Mouse (Mus musculus): Measurements from ENCODE around the gene Stxbp6.
"Not testable (repeated sequence)": the region's sequence is repeated elsewhere in the genome, so short reads cannot be mapped to it uniquely, and the experiment has no call there.

GRCm38 (mm10) chr12:45102954-45103353 lies 28.4 kb upstream of the Stxbp6 start:
- TF ChIP-seq CTCF, EP300 (IDR thresholded peaks at IDR 0.05; ENCODE audit: low read depth): not testable (repeated sequence)

All from liver, postnatal 0 days (tissue).